Mouse (Mus musculus) spleen, postnatal 0 days (tissue): Measurements from ENCODE around the gene Arhgef28. TPM values are rescaled to one million over a fixed set of nuclear protein-coding genes. Genes with fewer than 3 reads are reported as not detected.

Source experiments
- polyA plus RNA-seq: library from polyadenylated mRNA; unstranded; fragments of >200 nt; fragmentation: Nextera tagmentation; extraction: Ambion mirVana; gene quantifications from 2 replicates; pipeline ENCODE4 v1.2.1, GENCODE M21; 2015

Arhgef28 gene
- polyA plus RNA-seq = 0.85 and 1.4 TPM in 2 replicates

GRCm38 (mm10) chr13:98205771-98206545 is at the start of gene Arhgef28:
Arhgef28 (minus strand) TSS chr13:98206439.

Other genes starting within 250 kb of the Arhgef28 start
- gene Utp15, start 56.6 kb upstream of the Arhgef28 start, polyA plus RNA-seq = 14.4 and 15.5 TPM in 2 replicates
- 18.3 and 19.2 TPM in 2 replicates for gene Ankra2, start 56.6 kb upstream of the Arhgef28 start, polyA plus RNA-seq
- not detected in 2 replicates for gene Gm21976, start 73.4 kb upstream of the Arhgef28 start, polyA plus RNA-seq
- 568 and 606 TPM in 2 replicates for gene Btf3, start 110.6 kb upstream of the Arhgef28 start, polyA plus RNA-seq
- not detected in 2 replicates for gene Foxd1, start 147.8 kb upstream of the Arhgef28 start, polyA plus RNA-seq